ENCODE assay signal across 18 mouse cellular contexts in the genomic region with DNA sequence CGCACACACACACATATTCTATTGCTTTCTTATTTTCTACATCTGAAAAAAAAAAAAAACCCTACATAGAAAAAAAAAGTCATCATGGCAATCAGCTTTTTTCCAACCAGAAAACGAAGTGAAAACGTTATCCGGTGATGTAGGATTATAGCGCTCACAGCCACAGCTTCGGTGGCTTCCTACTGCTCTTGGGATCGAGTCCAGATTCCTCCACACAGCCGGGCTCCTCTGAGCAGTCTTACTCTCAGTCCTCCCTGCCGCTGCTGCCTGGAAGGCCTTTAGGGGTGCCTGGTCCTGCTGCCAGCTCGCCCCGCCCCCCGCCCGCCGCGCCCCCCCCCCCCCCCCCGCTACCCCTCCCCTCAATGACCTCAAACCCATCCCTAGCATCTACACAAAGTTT. TPM values are rescaled to one million over a fixed set of nuclear protein-coding genes. Genes with fewer than 3 reads are reported as not detected.
DNase-seq lines count a peak whose midpoint lies in the region; ATAC-seq lines count a peak whose summit lies in the region.
"Had no signal": no experiment of that assay in that cellular context is flagged by ENCODE, and none has a peak within 500 bp of the region (broad histone marks: within the 10 kb centered on the region; RNA-seq: fewer than 3 reads in every experiment).

No protein-coding gene starts in this region.

- intact Hi-C loops in left cerebral cortex, postnatal 10 days (cut with DNase I) = no loop called here

- 0 out of 2 replicates have a peak overlapping the region, but pooled peaks have one; percentile 44 for H3K27ac ChIP-seq in forebrain, embryonic 14.5 days (ENCODE audit: low read depth, low read length)
- no peak overlapping the region for H3K27ac ChIP-seq in forebrain, embryonic 10.5 days
- H3K27ac ChIP-seq in embryonic facial prominence, embryonic 13.5 days = no peak overlapping the region
- H3K27ac ChIP-seq: heart, embryonic 10.5 days; hindbrain, embryonic 10.5 days; liver, embryonic 15.5 days; midbrain, embryonic 12.5 days had no signal

- H3K36me3 ChIP-seq in forebrain, embryonic 14.5 days (ENCODE audit: control insufficient read depth, insufficient read depth, low read length) = no peaks in the 10 kb centered on the region
- H3K36me3 ChIP-seq in forebrain, embryonic 10.5 days (replicated peaks) = no peaks in the 10 kb centered on the region
- H3K36me3 ChIP-seq in embryonic facial prominence, embryonic 13.5 days = no peaks in the 10 kb centered on the region
- H3K36me3 ChIP-seq: heart, embryonic 10.5 days; hindbrain, embryonic 10.5 days; liver, embryonic 15.5 days; midbrain, embryonic 12.5 days; neural tube, embryonic 13.5 days had no signal

- no peak overlapping the region for H3K4me2 ChIP-seq in forebrain, embryonic 14.5 days (ENCODE audit: low read length)
- peak overlapping the region; percentile 5; the same call in 1 of the 2 replicates for H3K4me2 ChIP-seq in embryonic facial prominence, embryonic 13.5 days
- H3K4me2 ChIP-seq: liver, embryonic 15.5 days; midbrain, embryonic 12.5 days; neural tube, embryonic 13.5 days had no signal

- no peaks in the 10 kb centered on the region for H3K27me3 ChIP-seq in forebrain, embryonic 14.5 days (replicated peaks; ENCODE audit: control insufficient read depth, insufficient read depth, low read length)
- H3K27me3 ChIP-seq in forebrain, embryonic 10.5 days (ENCODE audit: poor library complexity, severe bottlenecking) = peaks cover 62% of the 10 kb centered on the region
- H3K27me3 ChIP-seq in embryonic facial prominence, embryonic 13.5 days = peaks cover 16% of the 10 kb centered on the region
- H3K27me3 ChIP-seq: neural tube, embryonic 13.5 days had no signal

- H3K4me1 ChIP-seq in forebrain, embryonic 14.5 days (ENCODE audit: control insufficient read depth, insufficient read depth, low read length) = peaks cover 12% of the 10 kb centered on the region
- H3K4me1 ChIP-seq in forebrain, embryonic 10.5 days = peaks cover 29% of the 10 kb centered on the region
- peaks cover 24% of the 10 kb centered on the region for H3K4me1 ChIP-seq in embryonic facial prominence, embryonic 13.5 days

- DNase-seq in forebrain, embryonic 14.5 days (ENCODE audit: low spot score) = peak; percentile 52
- DNase-seq in forebrain, embryonic 10.5 days (ENCODE audit: extremely low spot score, low spot score) = no peak
- DNase-seq in left cerebral cortex, adult 18-20 months (ENCODE audit: low spot score in 2 of 2) = peak; percentile 48 to 51
- no peak for DNase-seq in left cerebral cortex, postnatal 10 days (ENCODE audit: extremely low spot score in 1 of 2, low spot score in 2 of 2)
- DNase-seq in brain, adult 2 months (ENCODE audit: low read depth, low spot score) = peak; percentile 87
- no peak for DNase-seq in spleen, adult 18-20 months
- DNase-seq: B cell, adult 2 months; kidney, adult 2 months; kidney, postnatal 14 days; thymus, adult 2 months had no signal

- ATAC-seq in forebrain, embryonic 14.5 days = no peak
- ATAC-seq in embryonic facial prominence, embryonic 13.5 days (ENCODE audit: insufficient number of reproducible peaks, insufficient read depth, low FRiP score, low TSS enrichment, low read depth) = no peak
- ATAC-seq: lung, postnatal 0 days had no signal

- WGBS in forebrain, embryonic 14.5 days = 11% methylated on average over 10 of the region's 16 CpGs
- 11% methylated on average over 9 of the region's 16 CpGs for WGBS in forebrain, embryonic 10.5 days
- WGBS in embryonic facial prominence, embryonic 13.5 days = 13% methylated on average over 9 of the region's 16 CpGs

- H3K9me3 ChIP-seq in forebrain, embryonic 14.5 days (replicated peaks; ENCODE audit: control insufficient read depth, low read length) = no peaks in the 10 kb centered on the region
- H3K9me3 ChIP-seq in forebrain, embryonic 10.5 days = no peaks in the 10 kb centered on the region
- H3K9me3 ChIP-seq in embryonic facial prominence, embryonic 13.5 days = no peaks in the 10 kb centered on the region
- H3K9me3 ChIP-seq: heart, embryonic 10.5 days; hindbrain, embryonic 10.5 days; liver, embryonic 15.5 days; midbrain, embryonic 12.5 days; neural tube, embryonic 13.5 days had no signal

- H3K9ac ChIP-seq in forebrain, embryonic 14.5 days (ENCODE audit: low read length) = no peak overlapping the region
- H3K9ac ChIP-seq in embryonic facial prominence, embryonic 13.5 days = no peak overlapping the region
- H3K9ac ChIP-seq: liver, embryonic 15.5 days; midbrain, embryonic 12.5 days; neural tube, embryonic 13.5 days had no signal

- H3K4me3 ChIP-seq in forebrain, embryonic 14.5 days (ENCODE audit: low read depth, low read length) = no peak overlapping the region
- H3K4me3 ChIP-seq in forebrain, embryonic 10.5 days = no peak overlapping the region
- no peak overlapping the region for H3K4me3 ChIP-seq in embryonic facial prominence, embryonic 13.5 days
- H3K4me3 ChIP-seq: heart, embryonic 10.5 days; hindbrain, embryonic 10.5 days; liver, embryonic 15.5 days; midbrain, embryonic 12.5 days; neural tube, embryonic 13.5 days had no signal

RNA-seq across cellular contexts. Expression of a gene that starts 13.7 kb away (rescaled TPM):
- 7.1 and 10.1 TPM in 2 replicates for polyA plus RNA-seq in forebrain, embryonic 14.5 days (2014; fragmentation: Nextera tagmentation; extraction: Ambion mirVana)
- polyA plus RNA-seq in forebrain, embryonic 10.5 days (2016; fragmentation: Nextera tagmentation; extraction: Ambion mirVana) = 0.31 and 0.43 TPM in 2 replicates
- 100 to 1,000 TPM; 288 to 320 TPM for total RNA-seq in left cerebral cortex, adult 18-20 months (2021)
- 100 to 1,000 TPM; 109 to 111 TPM for total RNA-seq in left cerebral cortex, postnatal 10 days (2021)
- 1.3 and 2.0 TPM in 2 replicates for polyA plus RNA-seq in embryonic facial prominence, embryonic 13.5 days (2015; fragmentation: Nextera tagmentation; extraction: Ambion mirVana)
- total RNA-seq: megakaryocyte progenitor cell, adult 5-6 weeks had no signal

RNA-seq across cellular contexts. Expression of a gene that starts 27.7 kb away (rescaled TPM):
- 101 and 105 TPM in 2 replicates for polyA plus RNA-seq in forebrain, embryonic 14.5 days (2014; fragmentation: Nextera tagmentation; extraction: Ambion mirVana)
- 116 and 119 TPM in 2 replicates for polyA plus RNA-seq in forebrain, embryonic 10.5 days (2016; fragmentation: Nextera tagmentation; extraction: Ambion mirVana)
- total RNA-seq in left cerebral cortex, adult 18-20 months (2021) = 100 to 1,000 TPM in 1 of 2 experiments, 10 to 100 TPM in 1; 95.9 to 111 TPM
- 10 to 100 TPM; 35.5 to 35.7 TPM for total RNA-seq in left cerebral cortex, postnatal 10 days (2021)
- 83.5 and 88.1 TPM in 2 replicates for polyA plus RNA-seq in embryonic facial prominence, embryonic 13.5 days (2015; fragmentation: Nextera tagmentation; extraction: Ambion mirVana)

RNA-seq across cellular contexts. Expression of a gene that starts 49.9 kb away (rescaled TPM):
- polyA plus RNA-seq in forebrain, embryonic 14.5 days (2014; fragmentation: Nextera tagmentation; extraction: Ambion mirVana) = 11.4 and 12.5 TPM in 2 replicates
- 64.2 and 67.3 TPM in 2 replicates for polyA plus RNA-seq in forebrain, embryonic 10.5 days (2016; fragmentation: Nextera tagmentation; extraction: Ambion mirVana)
- total RNA-seq in left cerebral cortex, adult 18-20 months (2021) = 10 to 100 TPM; 88.6 to 93.5 TPM
- 10 to 100 TPM; 68.0 to 72.3 TPM for total RNA-seq in left cerebral cortex, postnatal 10 days (2021)
- 73.4 and 79.0 TPM in 2 replicates for polyA plus RNA-seq in embryonic facial prominence, embryonic 13.5 days (2015; fragmentation: Nextera tagmentation; extraction: Ambion mirVana)

Comparison
In these comparisons a context has a peak if more than half of its experiments do, and no peak if none do; other contexts are left out.
1. DNase-seq: peak in forebrain, embryonic 14.5 days (single experiment), left cerebral cortex, adult 18-20 months (2 of 2) and brain, adult 2 months (single experiment); none in forebrain, embryonic 10.5 days (single experiment), left cerebral cortex, postnatal 10 days (0 of 2) and spleen, adult 18-20 months (0 of 2).